Mouse (Mus musculus) thymus, postnatal 25 days (tissue): ENCODE results near the gene Hoxc9.
A peak's percentile ranks its signal among the peaks of the same experiment; 100 is the strongest.

Source experiments
- DNase-seq: peaks from one replicate; pipeline ENCODE4 v3.0.0; 2022

Gene Hoxc9

DNA sequence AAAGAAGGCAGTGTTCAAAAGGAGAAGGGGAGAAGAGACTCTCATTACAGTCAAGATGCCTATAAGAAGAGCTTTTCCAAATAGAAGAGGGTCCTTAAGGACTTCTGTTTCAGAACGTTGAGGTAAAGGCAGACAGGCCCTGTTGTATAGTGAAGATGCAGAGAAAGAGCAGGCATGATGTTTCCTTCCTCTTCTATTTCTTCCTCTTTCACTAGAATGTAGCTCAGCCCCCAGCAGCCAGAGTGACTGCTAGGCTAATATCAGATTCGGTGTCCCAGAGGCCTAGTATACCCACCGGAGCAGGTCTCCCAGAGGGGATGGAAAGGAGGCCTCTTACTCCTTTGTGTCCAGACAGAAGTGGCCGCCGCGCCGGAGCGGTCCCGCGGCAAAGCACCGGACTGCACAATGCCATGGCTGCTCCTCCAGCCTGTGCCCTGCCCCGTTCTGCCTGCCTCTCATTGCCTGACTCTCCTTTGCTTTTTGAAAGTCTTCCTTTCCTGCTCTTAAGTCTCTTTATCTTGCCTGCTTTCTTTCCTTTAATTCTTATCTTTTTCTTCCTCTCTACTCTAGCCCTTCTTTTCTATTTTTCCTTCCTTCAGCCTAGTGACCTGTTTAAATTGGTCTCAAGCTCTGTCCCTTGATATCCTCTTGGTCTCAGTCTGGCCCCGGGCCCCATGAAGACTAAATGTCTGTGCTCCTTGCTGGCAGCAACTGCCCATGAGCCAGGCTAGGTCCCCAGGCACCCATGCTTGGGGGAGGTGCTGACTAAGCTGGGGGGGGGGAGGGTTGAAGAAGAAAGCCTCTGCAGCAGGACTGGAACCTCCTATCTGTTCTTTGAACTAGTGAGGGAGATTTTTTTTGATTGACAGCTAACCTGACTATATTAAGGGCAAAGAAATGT, 2.6 kb downstream of the Hoxc9 start:
- no peak for DNase-seq

DNA sequence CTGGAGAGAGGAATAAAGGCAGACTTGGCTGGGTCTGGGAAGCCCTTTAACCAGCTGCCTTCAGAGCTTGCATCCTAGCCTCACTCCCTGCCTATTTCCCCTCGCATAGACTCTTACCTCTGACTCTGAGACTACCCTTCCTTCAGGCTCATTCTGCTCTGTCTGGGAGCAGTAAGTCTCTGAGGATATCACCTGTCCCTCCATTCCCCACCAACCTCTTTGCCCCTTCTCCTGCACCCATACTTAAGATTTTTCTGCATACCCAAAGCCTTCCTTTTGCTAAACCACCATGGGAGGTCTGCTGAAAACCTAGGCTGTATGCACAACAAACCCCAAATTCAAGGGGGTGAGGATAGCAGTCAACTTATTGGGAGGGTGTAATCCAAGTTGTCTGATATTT, 3.7 kb downstream of the Hoxc9 start:
- no peak for DNase-seq

DNA sequence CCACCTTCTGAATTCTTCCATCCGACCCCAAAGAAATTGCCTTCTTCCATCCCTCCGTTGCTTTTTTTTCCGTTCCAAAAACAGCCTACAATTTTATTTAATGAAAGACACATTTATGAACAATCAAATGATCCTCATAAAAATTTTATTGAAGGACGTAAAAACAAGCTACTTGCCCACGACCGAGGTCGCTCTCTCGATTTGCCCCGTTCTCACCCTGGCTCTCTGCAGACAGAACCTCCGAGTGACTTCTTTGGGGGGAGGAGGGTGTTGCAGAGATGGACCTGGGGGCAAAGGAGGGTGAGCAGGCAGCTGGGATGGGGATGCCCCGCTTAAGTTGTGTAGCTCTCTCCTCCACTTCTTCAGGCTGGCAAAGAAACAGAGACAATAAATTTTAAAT, 4.1 kb downstream of the Hoxc9 start:
- DNase-seq, result no peak

DNA sequence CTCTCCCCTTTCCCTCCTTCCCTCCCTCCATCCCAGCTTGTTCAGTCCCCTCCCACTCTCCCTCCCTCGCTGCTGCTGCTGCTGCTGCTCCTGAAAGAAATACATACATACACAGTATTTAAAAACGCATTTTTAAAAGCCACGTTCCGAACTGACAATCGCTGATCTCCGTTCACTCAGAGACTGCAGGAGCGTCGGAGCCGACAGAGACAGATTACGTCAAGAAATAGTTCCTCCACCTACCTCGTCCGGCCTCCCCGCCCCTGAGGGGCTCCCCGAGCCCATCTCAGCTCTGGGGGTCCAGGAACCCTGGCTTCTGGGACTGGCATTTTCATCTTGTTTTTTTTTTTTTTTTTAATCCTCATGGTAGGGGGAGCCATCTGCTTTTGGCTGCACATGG, 4.7 kb downstream of the Hoxc9 start:
- DNase-seq, result no peak

DNA sequence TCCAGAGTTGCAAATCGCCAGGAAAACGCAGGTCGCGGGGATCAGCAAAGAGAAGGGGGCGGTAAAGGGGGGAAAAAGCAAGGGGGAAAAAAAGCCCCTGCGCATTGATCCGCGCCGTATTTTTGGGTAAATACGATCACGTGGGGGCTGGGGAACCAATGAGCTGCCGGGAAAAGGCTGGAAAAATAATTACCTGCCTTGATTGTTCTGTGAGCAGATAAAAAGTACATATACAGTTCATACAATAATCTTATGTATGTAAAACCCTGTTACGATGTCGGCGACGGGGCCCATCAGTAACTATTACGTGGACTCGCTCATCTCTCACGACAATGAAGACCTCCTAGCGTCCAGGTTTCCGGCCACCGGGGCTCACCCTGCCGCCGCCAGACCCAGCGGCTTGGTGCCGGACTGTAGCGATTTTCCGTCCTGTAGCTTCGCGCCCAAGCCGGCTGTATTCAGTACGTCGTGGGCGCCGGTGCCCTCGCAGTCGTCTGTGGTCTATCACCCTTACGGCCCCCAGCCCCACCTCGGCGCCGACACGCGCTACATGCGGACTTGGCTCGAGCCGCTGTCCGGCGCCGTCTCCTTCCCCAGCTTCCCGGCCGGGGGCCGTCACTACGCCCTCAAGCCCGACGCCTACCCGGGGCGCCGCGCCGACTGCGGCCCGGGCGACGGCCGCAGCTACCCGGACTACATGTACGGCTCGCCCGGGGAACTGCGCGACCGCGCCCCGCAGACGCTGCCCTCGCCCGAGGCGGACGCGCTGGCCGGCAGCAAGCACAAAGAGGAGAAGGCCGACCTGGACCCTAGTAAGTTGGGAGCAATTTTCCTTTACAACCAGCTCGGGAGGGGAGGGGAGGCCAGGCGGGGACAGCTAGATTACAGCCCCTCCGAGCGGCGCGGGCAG, 5.4 kb downstream of the Hoxc9 start:
- no peak for DNase-seq

DNA sequence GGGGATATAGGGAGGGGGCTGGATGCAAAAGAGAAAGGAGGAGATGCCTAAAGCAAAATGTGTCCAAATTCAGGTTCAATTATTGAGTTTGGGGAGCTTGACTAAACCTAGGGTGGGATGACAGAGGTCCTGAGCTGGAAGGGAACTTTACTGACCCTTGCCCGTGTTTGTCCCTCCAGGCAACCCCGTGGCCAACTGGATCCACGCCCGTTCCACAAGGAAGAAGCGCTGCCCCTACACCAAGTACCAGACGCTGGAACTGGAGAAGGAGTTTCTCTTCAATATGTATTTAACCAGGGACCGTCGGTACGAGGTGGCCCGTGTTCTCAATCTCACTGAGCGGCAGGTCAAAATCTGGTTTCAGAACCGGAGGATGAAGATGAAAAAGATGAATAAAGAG, 7.5 kb downstream of the Hoxc9 start:
- no peak for DNase-seq

GRCm38 (mm10) chr15:102984521-102984920, 8.3 kb downstream of the Hoxc9 start:
- no peak for DNase-seq

DNA sequence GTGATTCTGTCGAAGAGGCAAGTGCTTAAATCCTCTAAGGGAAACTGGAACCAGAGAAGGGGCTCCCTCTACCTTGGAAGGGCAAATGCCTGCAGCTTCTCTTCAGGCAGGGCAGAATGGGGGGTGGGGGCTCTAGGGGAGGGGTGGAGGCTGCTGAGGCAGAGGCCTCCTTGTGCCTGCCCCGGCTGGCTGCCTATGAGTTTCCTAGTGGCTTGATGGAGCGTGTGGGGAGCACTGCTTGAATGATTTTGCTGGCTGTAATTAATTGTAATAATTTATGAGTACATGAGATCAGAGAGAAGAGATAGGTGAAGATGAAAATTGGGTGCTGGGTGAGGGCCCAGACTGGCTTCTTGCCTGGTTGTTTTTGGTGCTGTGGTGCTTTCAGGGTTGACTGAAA, 8.7 kb downstream of the Hoxc9 start:
- DNase-seq, result no peak

GRCm38 (mm10) chr15:102987124-102987833, 11.0 kb downstream of the Hoxc9 start:
- peak; percentile 72 for DNase-seq

GRCm38 (mm10) chr15:102988078-102988477, 11.8 kb downstream of the Hoxc9 start:
- no peak for DNase-seq

GRCm38 (mm10) chr15:102990461-102991397, 14.5 kb downstream of the Hoxc9 start, which contains the start of gene Hoxc8:
Hoxc8 (plus strand) TSS chr15:102990607.
- DNase-seq, result no peak

DNA sequence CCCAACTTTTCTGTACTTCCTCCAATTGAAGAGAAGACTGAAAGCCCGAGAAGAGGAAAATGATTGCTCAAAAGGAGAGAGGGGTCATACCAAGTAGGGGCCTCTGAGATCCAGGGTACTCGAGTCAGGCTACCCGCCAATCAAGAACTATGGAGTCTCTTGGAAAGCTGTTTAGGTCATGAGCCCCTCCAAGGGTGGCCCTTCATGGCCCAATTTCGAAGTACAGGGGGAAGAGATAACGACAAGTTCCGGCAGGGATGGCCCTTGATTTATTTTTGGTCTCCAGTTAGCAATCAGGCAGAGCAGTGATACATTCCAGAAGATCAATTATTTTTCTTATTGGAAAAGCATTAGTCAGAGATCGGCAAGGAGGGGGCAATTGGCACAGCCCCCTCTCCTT, 15.5 kb downstream of the Hoxc9 start:
- DNase-seq, result no peak

GRCm38 (mm10) chr15:102992206-102992605, 16.0 kb downstream of the Hoxc9 start:
- no peak for DNase-seq

DNA sequence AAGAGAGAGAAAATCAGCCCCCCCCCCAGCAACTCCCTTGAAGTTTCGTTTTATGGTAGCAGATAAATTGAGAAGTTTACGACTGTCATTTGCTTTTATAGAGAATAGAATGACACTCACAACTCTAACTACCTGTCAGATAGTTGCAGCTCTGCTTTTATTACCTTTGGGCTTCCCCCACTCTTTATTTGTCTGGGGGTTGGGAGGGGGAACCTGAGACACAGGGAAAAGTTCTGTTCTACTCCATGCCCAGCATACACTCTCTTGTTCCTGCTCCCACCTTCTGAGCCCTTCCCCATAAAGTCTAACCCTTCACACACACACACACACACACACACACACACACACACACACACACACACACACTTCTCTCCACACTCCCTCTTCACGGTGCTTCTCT, 16.6 kb downstream of the Hoxc9 start:
- no peak for DNase-seq

DNA sequence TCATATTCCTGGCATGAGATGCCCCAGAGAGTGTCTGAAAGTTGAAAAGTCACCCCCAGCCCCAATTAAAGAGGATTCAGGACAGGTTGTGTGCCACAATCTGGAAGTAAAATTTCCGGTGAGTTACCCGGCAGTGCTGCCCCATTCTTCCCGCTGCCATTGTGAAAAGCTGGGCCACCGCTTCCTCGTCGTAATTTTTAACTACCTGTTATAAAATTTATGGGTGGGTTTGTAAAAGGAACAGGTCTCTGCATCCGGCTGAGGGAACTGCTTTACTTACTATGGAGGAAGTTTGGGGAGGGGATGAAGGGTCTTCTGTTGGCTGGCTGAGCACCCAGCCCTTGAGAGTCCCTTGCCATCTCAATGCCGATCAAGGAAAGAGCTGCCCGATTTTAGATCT, 20.3 kb downstream of the Hoxc9 start:
- DNase-seq, result no peak

- DNase-seq, result no peak
Measured at GRCm38 (mm10) chr15:102997431-102997830, 21.2 kb downstream of the Hoxc9 start.

DNA sequence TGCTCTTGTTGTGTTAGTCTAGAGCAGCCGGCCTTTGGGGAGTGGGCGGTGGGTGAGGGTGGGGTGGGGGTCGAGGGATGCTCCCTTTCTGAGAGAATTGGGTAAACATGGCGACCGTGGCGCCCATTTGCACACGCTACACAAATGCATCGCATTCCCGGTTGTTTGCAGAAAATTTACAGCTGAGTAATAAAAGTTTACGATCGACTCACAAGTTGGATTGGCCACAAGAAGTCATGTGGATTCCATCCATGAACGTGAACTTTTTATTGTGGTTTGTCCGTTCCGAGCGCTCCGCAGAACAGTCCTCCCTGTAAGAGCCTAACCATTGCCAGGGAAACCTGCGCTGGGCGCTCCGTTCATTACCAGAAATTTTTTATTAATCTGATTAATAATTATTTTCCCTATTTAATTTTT, 21.7 kb downstream of the Hoxc9 start, which contains the start of gene Hoxc6:
Hoxc6 (plus strand) TSS at position 319 of the 417 bp plus-strand sequence.
- no peak for DNase-seq

GRCm38 (mm10) chr15:102998608-102999182, 22.5 kb downstream of the Hoxc9 start:
- DNase-seq, result no peak

- peak; percentile 18 for DNase-seq
Measured at GRCm38 (mm10) chr15:102999183-102999831, 23.1 kb downstream of the Hoxc9 start.

- no peak for DNase-seq
Measured at GRCm38 (mm10) chr15:102999955-103000354, 23.7 kb downstream of the Hoxc9 start.

DNA sequence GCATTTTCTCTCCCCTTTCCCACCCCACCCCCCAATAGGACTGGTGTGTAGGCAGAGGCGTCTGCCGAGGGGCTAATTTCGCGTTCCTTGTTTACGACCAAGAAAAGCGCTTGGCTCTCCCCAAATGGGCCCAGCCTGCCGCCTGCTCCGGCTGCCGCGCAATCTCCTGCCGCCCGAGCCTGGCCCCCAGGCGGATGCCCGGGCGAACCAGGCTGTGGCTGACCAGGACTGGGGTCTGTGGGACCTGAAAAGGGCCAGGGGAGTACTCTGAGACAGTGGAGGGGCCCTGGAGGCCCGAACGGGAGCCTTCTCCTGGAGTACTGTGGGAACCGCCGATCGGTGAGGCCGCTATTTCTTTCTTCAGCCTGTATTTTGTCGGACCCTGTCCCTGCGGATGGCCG, 24.3 kb downstream of the Hoxc9 start:
- no peak for DNase-seq
